Mouse (Mus musculus) lung, adult 2 months (tissue): ENCODE data around the gene Ddx52. TPM values are rescaled to one million over a fixed set of nuclear protein-coding genes. Genes with fewer than 3 reads are reported as not detected.

Experiments
- DNase-seq: peaks from one replicate; pipeline ENCODE4 v3.0.0; 2022
- H3K4me1 ChIP-seq: fragments of 200-500 bp; 2 replicates; pipeline ENCODE4 v1.6.1; 2011; ENCODE audit warnings: low read length; ENCODE audit not compliant: control insufficient read depth, insufficient read depth
- H3K4me3 ChIP-seq: fragments of 200-500 bp; replicated peaks from 2 replicates; pipeline ENCODE3; 2011; ENCODE audit warnings: low read depth, mild to moderate bottlenecking, control low read depth, low read length; ENCODE audit errors: extremely low read depth
- CTCF ChIP-seq: fragments of 200-500 bp; IDR thresholded peaks from 2 replicates; pipeline ENCODE4 v1.5.1; 2011; ENCODE audit warnings: mild to moderate bottlenecking, low read length, control low read depth; ENCODE audit not compliant: insufficient read depth
- POLR2A ChIP-seq: fragments of 200-500 bp; IDR thresholded peaks from 2 replicates; pipeline ENCODE4 v1.6.1; 2011; ENCODE audit warnings: low read depth, mild to moderate bottlenecking, control low read depth, low read length, borderline replicate concordance; ENCODE audit errors: extremely low read depth
- WGBS: fragments of 180-500 bp; shearing (Covaris S2); methylation state at CpG from one replicate; pipeline ENCODE4 v1.1.7; 2018; 5-methylcytosine and 5-hydroxymethylcytosine counted together
- polyA plus RNA-seq: library from polyadenylated mRNA; depleted of rRNA; stranded (reverse); fragments of >200 nt; gene quantifications from 2 replicates; pipeline ENCODE4 v1.2.3, GENCODE M21; 2012

Gene Ddx52
- polyA plus RNA-seq, 1 experiment, result 4.9 TPM

- no peak for DNase-seq
- H3K4me1 ChIP-seq, result no peaks in the 10 kb centered on the region
- 35% methylated on average over 2 of the region's 2 CpGs for WGBS
- no peak overlapping the region for H3K4me3 ChIP-seq
- no peak for TF ChIP-seq CTCF
- TF ChIP-seq POLR2A, result no peak
These were observed 19.3 kb upstream of the Ddx52 start for GRCm38 (mm10) chr11:83922600-83922999.

- 64% methylated on average over 3 of the region's 3 CpGs for WGBS
These were observed 14.8 kb upstream of the Ddx52 start for GRCm38 (mm10) chr11:83927097-83927496.

GRCm38 (mm10) chr11:83932506-83933106 is 9.3 kb upstream of the Ddx52 start:
- DNase-seq, result no peak
- no peaks in the 10 kb centered on the region for H3K4me1 ChIP-seq
- no peak for TF ChIP-seq CTCF
- TF ChIP-seq POLR2A, result no peak
- WGBS, result 75% methylated on average over 10 of the region's 10 CpGs
- H3K4me3 ChIP-seq, result no peak overlapping the region

More at GRCm38 (mm10) chr11:83927097-83927496, 14.8 kb upstream of the Ddx52 start:
- Histone ChIP-seq H3K4me3 (no peak overlapping the region), H3K4me1 (no peaks in the 10 kb centered on the region)
- TF ChIP-seq POLR2A (no peak), CTCF (peak; percentile 66)
- DNase-seq, result no peak

- Histone ChIP-seq H3K4me3 (no peak overlapping the region), H3K4me1 (no peaks in the 10 kb centered on the region)
- no peak for DNase-seq
- WGBS, result 89% methylated on average over 4 of the region's 4 CpGs
- TF ChIP-seq CTCF (no peak), POLR2A (no peak)
These were observed 8.5 kb upstream of the Ddx52 start for GRCm38 (mm10) chr11:83933376-83933775.

GRCm38 (mm10) chr11:83935986-83936665 is 5.7 kb upstream of the Ddx52 start:
- peak; percentile 74 for DNase-seq
- WGBS, result 15% methylated on average over 7 of the region's 7 CpGs
- Histone ChIP-seq H3K4me3 (no peak overlapping the region), H3K4me1 (no peaks in the 10 kb centered on the region)
- TF ChIP-seq POLR2A, result no peak
- TF ChIP-seq CTCF, result peak; percentile 97

DNA sequence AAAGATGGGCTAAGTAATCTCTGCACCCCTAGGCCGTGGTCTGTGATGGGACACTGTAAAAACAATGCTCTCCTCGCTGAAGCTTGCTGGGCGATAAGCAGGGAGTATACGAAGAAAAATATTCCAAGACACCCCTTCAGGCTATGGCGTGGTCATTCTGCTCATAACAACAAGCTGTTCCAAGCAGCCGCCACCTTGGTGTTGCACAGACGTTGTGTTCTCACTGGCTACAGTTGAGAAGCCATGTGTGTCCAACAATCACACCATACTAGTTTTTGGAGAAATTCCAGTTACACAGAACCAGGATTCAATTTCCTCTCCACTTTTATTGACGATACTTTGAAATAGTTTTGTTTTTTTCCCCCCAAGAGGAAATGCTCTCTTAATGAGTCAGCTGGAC is 3.3 kb upstream of the Ddx52 start:
- Histone ChIP-seq H3K4me1 (peaks cover 4% of the 10 kb centered on the region), H3K4me3 (no peak overlapping the region)
- no peak for DNase-seq
- 67% methylated on average over 8 of the region's 8 CpGs for WGBS
- no peak for TF ChIP-seq POLR2A
- no peak for TF ChIP-seq CTCF

GRCm38 (mm10) chr11:83956822-83957221 is 15.0 kb downstream of the Ddx52 start:
- DNase-seq, result no peak
- no peaks in the 10 kb centered on the region for H3K4me1 ChIP-seq
- 90% methylated on average over 2 of the region's 2 CpGs for WGBS
- no peak overlapping the region for H3K4me3 ChIP-seq
- TF ChIP-seq CTCF, result no peak
- no peak for TF ChIP-seq POLR2A

DNA sequence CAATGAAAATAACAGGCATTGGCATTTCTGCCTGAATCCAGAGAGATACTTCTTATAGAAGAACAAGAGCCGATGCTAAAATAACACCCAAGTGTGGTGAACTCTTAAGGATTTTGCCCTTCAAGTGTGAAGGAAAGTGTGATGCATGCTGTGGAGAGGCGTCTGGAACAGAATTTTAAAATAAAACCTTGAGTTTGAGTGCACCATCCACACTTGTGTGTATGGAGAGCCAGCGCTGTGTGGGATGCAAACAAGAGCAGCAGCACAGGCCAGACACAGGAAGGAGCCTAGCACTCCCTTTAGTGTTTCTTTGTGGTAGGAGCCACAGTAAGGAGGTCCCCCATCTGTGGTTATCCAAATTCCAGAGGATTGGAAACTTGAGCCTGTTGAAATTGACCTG is 20.1 kb downstream of the Ddx52 start:
- 88% methylated on average over 3 of the region's 3 CpGs for WGBS
- no peak for DNase-seq
- TF ChIP-seq POLR2A, result no peak
- no peak for TF ChIP-seq CTCF

DNA sequence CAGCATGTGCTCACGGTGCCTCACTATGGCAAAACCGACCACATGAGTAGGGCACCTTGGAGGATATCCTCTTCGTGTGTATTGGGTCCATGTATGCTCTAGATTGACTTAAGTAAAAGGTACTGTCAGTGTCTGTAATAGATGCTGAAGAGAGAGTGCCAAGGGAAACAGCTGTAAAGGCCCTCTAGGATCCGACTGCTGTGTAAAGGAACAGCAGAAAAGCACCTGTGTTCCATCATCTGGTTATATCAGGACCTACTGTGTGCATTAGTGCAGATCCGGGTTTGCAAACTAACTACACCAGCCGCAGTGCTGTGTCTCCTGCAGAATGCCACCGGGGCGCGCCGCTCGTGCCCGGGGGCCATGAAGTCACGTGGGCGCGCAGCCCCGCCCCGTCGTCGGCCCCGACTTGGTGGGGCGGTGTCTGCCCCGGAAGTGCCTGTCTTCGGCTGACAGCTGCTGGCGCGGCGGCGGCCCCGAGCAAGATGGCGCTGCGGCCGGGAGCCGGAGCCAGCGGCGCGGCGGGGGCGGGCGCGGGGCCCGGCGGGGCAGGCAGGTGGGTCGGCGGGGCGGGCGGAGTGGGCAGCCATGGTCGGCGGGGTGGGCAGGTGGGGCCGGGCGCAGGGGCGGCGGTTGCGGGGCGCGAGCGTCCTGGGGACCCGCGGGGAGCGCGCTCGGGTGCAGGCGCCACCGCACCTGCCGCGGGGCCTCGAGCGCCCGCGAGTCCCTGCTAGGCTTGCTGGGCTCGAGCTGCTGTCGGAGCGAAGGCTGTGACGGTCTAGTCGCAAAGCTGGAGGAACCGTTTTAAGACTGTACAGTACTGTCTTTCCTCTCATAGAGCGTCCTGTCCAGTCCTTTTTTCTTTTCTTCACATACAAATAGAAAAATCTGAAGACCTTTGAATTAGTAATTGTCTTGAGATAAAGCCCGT is 22.4 kb downstream of the Ddx52 start, which contains the start of gene Synrg:
TSS of gene Synrg (plus strand) at position 438 of the 931 bp plus-strand sequence.
- H3K4me1 ChIP-seq, result peaks cover 8% of the 10 kb centered on the region
- H3K4me3 ChIP-seq, result peak within 1 kb of the TSS; percentile 98
- 1% methylated on average over 60 of the region's 76 CpGs for WGBS
- peak; percentile 87 for DNase-seq
- TF ChIP-seq CTCF, result no peak
- peak; percentile 34; the same call in 1 of the 2 replicates for TF ChIP-seq POLR2A

More for the DNA sequence above, 20.1 kb downstream of the Ddx52 start:
- peaks cover 5% of the 10 kb centered on the region for H3K4me1 ChIP-seq
- H3K4me3 ChIP-seq, result no peak overlapping the region
